Mouse (Mus musculus) right cerebral cortex, adult 2 months (tissue): ENCODE measurements around the gene Obox7.
"Not testable (repeated sequence)": the region's sequence is repeated elsewhere in the genome, so short reads cannot be mapped to it uniquely, and the experiment has no call there.

Experiments
- DNase-seq, 2 experiments: peaks; one replicate each; pipeline ENCODE4 v3.0.0; 2021 to 2022; ENCODE audit warnings: low spot score in 2 of 2

Obox7 gene

GRCm38 (mm10) chr7:14659196-14659595, at the start of gene Obox7:
Gene Obox7 (plus strand): TSS chr7:14659496.
- not testable (repeated sequence) for DNase-seq

- not testable (repeated sequence) for DNase-seq
Observed at GRCm38 (mm10) chr7:14622556-14623542, 36.4 kb upstream of the Obox7 start.
